Mouse (Mus musculus) G1E (cell line): ENCODE measurements around the gene Myh9.

ENCODE experiments used
- CTCF ChIP-seq: IDR thresholded peaks from 2 replicates; pipeline ENCODE4 v1.5.1; 2012; ENCODE audit warnings: low read depth, low read length, inconsistent platforms, mixed read lengths
- GATA2 ChIP-seq: IDR thresholded peaks from 2 replicates; pipeline ENCODE4 v1.6.1; 2012; ENCODE audit warnings: low read depth, low read length, inconsistent platforms, borderline replicate concordance
- POLR2AphosphoS5 ChIP-seq: IDR thresholded peaks from 2 replicates; pipeline ENCODE4 v1.6.1; 2012; ENCODE audit warnings: low read depth, low read length, inconsistent platforms; ENCODE audit not compliant: insufficient replicate concordance

DNA sequence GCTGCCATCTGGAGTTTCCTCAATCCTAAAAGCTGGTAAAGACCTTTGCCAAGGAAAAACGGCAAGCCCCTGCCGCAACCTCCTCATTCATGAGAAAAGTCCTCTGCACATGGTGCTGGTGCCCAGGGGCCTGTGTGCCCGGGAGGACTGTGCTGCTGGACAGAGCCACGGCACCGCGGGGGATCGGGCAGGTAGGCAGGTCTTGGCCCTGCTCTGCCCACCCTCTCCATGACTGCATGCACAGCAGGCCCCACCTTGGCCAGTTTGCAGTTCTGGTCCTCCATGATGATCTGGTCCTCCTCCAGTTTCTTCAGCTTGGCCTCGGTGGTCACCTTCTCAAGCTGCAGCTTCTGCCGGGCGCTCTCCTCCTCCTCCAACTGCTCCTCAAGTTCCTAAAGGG, 67.7 kb downstream of the Myh9 start:
- TF ChIP-seq CTCF (no peak), GATA2 (no peak), POLR2AphosphoS5 (no peak)
